Mouse (Mus musculus) stomach, postnatal 0 days (tissue): Measurements from ENCODE around the gene Ube2g1. TPM values are rescaled to one million over a fixed set of nuclear protein-coding genes. Genes with fewer than 3 reads are reported as not detected.
"Not testable (repeated sequence)": the region's sequence is repeated elsewhere in the genome, so short reads cannot be mapped to it uniquely, and the experiment has no call there.

ENCODE experiments used
- ATAC-seq: fragments of 200-750 bp; cut with Nextera tagmentation; 2 replicates; pipeline ENCODE4 v1.8.0; 2017; ENCODE audit not compliant: low FRiP score, low TSS enrichment
- DNase-seq: peaks from one replicate; pipeline ENCODE4 v3.0.0-alpha.2; 2016; ENCODE audit warnings: low spot score
- H3K27ac ChIP-seq: fragments of 300-500 bp; sonication (generic); replicated peaks from 2 replicates; pipeline ENCODE4 v1.5.1; 2014; ENCODE audit warnings: mild to moderate bottlenecking, control low read depth
- H3K27me3 ChIP-seq: fragments of 300-500 bp; sonication (generic); 2 replicates; pipeline ENCODE4 v1.6.1; 2014; ENCODE audit warnings: low read length; ENCODE audit not compliant: control insufficient read depth, insufficient read depth
- H3K36me3 ChIP-seq: fragments of 300-500 bp; sonication (generic); 2 replicates; pipeline ENCODE4 v1.6.1; 2014; ENCODE audit warnings: low read length, mixed read lengths; ENCODE audit not compliant: control insufficient read depth, insufficient read depth
- H3K4me1 ChIP-seq: fragments of 300-500 bp; sonication (generic); replicated peaks from 2 replicates; pipeline ENCODE4 v1.6.1; 2014; ENCODE audit warnings: antibody characterized with exemption; ENCODE audit not compliant: control insufficient read depth, insufficient read depth
- H3K4me2 ChIP-seq: fragments of 300-500 bp; sonication (generic); replicated peaks from 2 replicates; pipeline ENCODE4 v1.6.1; 2014; ENCODE audit warnings: low read depth, mild to moderate bottlenecking, control low read depth, moderate library complexity
- H3K4me3 ChIP-seq: fragments of 300-500 bp; sonication (generic); 2 replicates; pipeline ENCODE4 v1.5.1; 2014; ENCODE audit warnings: low read depth, low read length, control low read depth
- H3K9ac ChIP-seq: fragments of 300-500 bp; sonication (generic); 2 replicates; pipeline ENCODE4 v1.6.1; 2014; ENCODE audit warnings: mild to moderate bottlenecking, low read length, control low read depth, mixed read lengths
- H3K9me3 ChIP-seq: fragments of 300-500 bp; sonication (generic); 2 replicates; pipeline ENCODE4 v1.6.1; 2016; ENCODE audit warnings: low read length; ENCODE audit not compliant: control insufficient read depth
- CTCF ChIP-seq: IDR thresholded peaks from 2 replicates; pipeline ENCODE4 v1.5.1; 2016; ENCODE audit warnings: antibody characterized with exemption, low read depth, mild to moderate bottlenecking, moderate library complexity
- EP300 ChIP-seq: optimal IDR thresholded peaks from 2 replicates; pipeline ENCODE3; 2016; ENCODE audit warnings: antibody characterized with exemption
- WGBS: fragments of 180-500 bp; shearing (Covaris S2); extraction: QIAGEN DNeasy Blood & Tissue Kit; methylation state at CpG from one replicate; pipeline ENCODE4 v1.1.7; 2014; 5-methylcytosine and 5-hydroxymethylcytosine counted together
- polyA plus RNA-seq: library from polyadenylated mRNA; unstranded; fragments of >200 nt; fragmentation: Nextera tagmentation; extraction: Ambion mirVana; gene quantifications from 2 replicates; pipeline ENCODE4 v1.2.1, GENCODE M21; 2015

Ube2g1 gene
- polyA plus RNA-seq, 1 experiment from 2014 or later: 43.6 TPM

- Histone ChIP-seq H3K27me3 (no peaks in the 10 kb centered on the region), H3K4me3 (no peak overlapping the region), H3K4me2 (no peak overlapping the region), H3K36me3 (no peaks in the 10 kb centered on the region), H3K9ac (no peak overlapping the region), H3K27ac (no peak overlapping the region), H3K4me1 (no peaks in the 10 kb centered on the region), H3K9me3 (no peaks in the 10 kb centered on the region)
- TF ChIP-seq EP300 (no peak), CTCF (no peak)
- peak; percentile 74; the same call in 1 of the 2 replicates for ATAC-seq
- WGBS: 83% methylated on average over 2 of the region's 2 CpGs
- no peak for DNase-seq
Observed at GRCm38 (mm10) chr11:72696368-72696971, 89.4 kb downstream of the Ube2g1 start.

GRCm38 (mm10) chr11:72697323-72697722 is 90.2 kb downstream of the Ube2g1 start:
- H3K4me3 ChIP-seq: no peak overlapping the region
- no peaks in the 10 kb centered on the region for H3K36me3 ChIP-seq
- no peak for DNase-seq
- H3K4me2 ChIP-seq: no peak overlapping the region
- no peak for ATAC-seq
- no peak for TF ChIP-seq EP300
- TF ChIP-seq CTCF: no peak
- no peaks in the 10 kb centered on the region for H3K9me3 ChIP-seq
- no peaks in the 10 kb centered on the region for H3K4me1 ChIP-seq
- H3K27me3 ChIP-seq: no peaks in the 10 kb centered on the region
- H3K9ac ChIP-seq: no peak overlapping the region
- no peak overlapping the region for H3K27ac ChIP-seq

- not testable (repeated sequence) for H3K27ac ChIP-seq, H3K4me1 ChIP-seq, DNase-seq, H3K36me3 ChIP-seq, H3K9ac ChIP-seq, H3K9me3 ChIP-seq, H3K4me3 ChIP-seq, ATAC-seq, H3K4me2 ChIP-seq, H3K27me3 ChIP-seq
- 76% methylated on average over 2 of the region's 2 CpGs for WGBS
Observed at GRCm38 (mm10) chr11:72705111-72705510, 98.0 kb downstream of the Ube2g1 start.

GRCm38 (mm10) chr11:72712721-72713120 is 105.6 kb downstream of the Ube2g1 start:
- no peak overlapping the region for H3K4me2 ChIP-seq
- H3K36me3 ChIP-seq: 0 out of 2 replicates have a peak, but pooled peaks cover 3% of the 10 kb centered on the region
- H3K4me1 ChIP-seq: no peaks in the 10 kb centered on the region
- WGBS: 78% methylated on average over 5 of the region's 5 CpGs
- TF ChIP-seq CTCF: no peak
- no peak for TF ChIP-seq EP300
- H3K27ac ChIP-seq: no peak overlapping the region
- H3K27me3 ChIP-seq: no peaks in the 10 kb centered on the region
- no peaks in the 10 kb centered on the region for H3K9me3 ChIP-seq
- ATAC-seq (no peak), DNase-seq (no peak)
- no peak overlapping the region for H3K4me3 ChIP-seq
- H3K9ac ChIP-seq: no peak overlapping the region

GRCm38 (mm10) chr11:72718161-72718560 is 111.1 kb downstream of the Ube2g1 start:
- ATAC-seq (no peak), DNase-seq (no peak)
- Histone ChIP-seq H3K36me3 (0 out of 2 replicates have a peak, but pooled peaks cover 1% of the 10 kb centered on the region), H3K27ac (no peak overlapping the region), H3K9me3 (no peaks in the 10 kb centered on the region), H3K4me3 (no peak overlapping the region), H3K4me2 (no peak overlapping the region), H3K9ac (no peak overlapping the region), H3K27me3 (no peaks in the 10 kb centered on the region), H3K4me1 (no peaks in the 10 kb centered on the region)
- 87% methylated on average over 3 of the region's 3 CpGs for WGBS
- no peak for TF ChIP-seq EP300
- TF ChIP-seq CTCF: no peak

- WGBS: 56% methylated on average over 2 of the region's 2 CpGs
- no peak overlapping the region for H3K4me2 ChIP-seq
- no peak for TF ChIP-seq EP300
- no peak for TF ChIP-seq CTCF
Observed at GRCm38 (mm10) chr11:72723165-72723564, 116.1 kb downstream of the Ube2g1 start.

More at GRCm38 (mm10) chr11:72723165-72723564, 116.1 kb downstream of the Ube2g1 start:
- Histone ChIP-seq H3K27ac (no peak overlapping the region), H3K9ac (no peak overlapping the region), H3K9me3 (no peaks in the 10 kb centered on the region), H3K36me3 (0 out of 2 replicates have a peak, but pooled peaks cover 2% of the 10 kb centered on the region), H3K27me3 (no peaks in the 10 kb centered on the region), H3K4me1 (no peaks in the 10 kb centered on the region), H3K4me3 (no peak overlapping the region)
- DNase-seq (no peak), ATAC-seq (no peak)
